Mouse (Mus musculus) stomach, postnatal 0 days (tissue): ENCODE data around the gene Apmap. TPM values are rescaled to one million over a fixed set of nuclear protein-coding genes. Genes with fewer than 3 reads are reported as not detected.

Experiments used
- ATAC-seq: fragments of 200-750 bp; cut with Nextera tagmentation; 2 replicates; pipeline ENCODE4 v1.8.0; 2017; ENCODE audit not compliant: low FRiP score, low TSS enrichment
- DNase-seq: peaks from one replicate; pipeline ENCODE4 v3.0.0-alpha.2; 2016; ENCODE audit warnings: low spot score
- H3K27ac ChIP-seq: fragments of 300-500 bp; sonication (generic); replicated peaks from 2 replicates; pipeline ENCODE4 v1.5.1; 2014; ENCODE audit warnings: mild to moderate bottlenecking, control low read depth
- H3K27me3 ChIP-seq: fragments of 300-500 bp; sonication (generic); 2 replicates; pipeline ENCODE4 v1.6.1; 2014; ENCODE audit warnings: low read length; ENCODE audit not compliant: control insufficient read depth, insufficient read depth
- H3K36me3 ChIP-seq: fragments of 300-500 bp; sonication (generic); 2 replicates; pipeline ENCODE4 v1.6.1; 2014; ENCODE audit warnings: low read length, mixed read lengths; ENCODE audit not compliant: control insufficient read depth, insufficient read depth
- H3K4me1 ChIP-seq: fragments of 300-500 bp; sonication (generic); replicated peaks from 2 replicates; pipeline ENCODE4 v1.6.1; 2014; ENCODE audit warnings: antibody characterized with exemption; ENCODE audit not compliant: control insufficient read depth, insufficient read depth
- H3K4me2 ChIP-seq: fragments of 300-500 bp; sonication (generic); replicated peaks from 2 replicates; pipeline ENCODE4 v1.6.1; 2014; ENCODE audit warnings: low read depth, mild to moderate bottlenecking, control low read depth, moderate library complexity
- H3K4me3 ChIP-seq: fragments of 300-500 bp; sonication (generic); 2 replicates; pipeline ENCODE4 v1.5.1; 2014; ENCODE audit warnings: low read depth, low read length, control low read depth
- H3K9ac ChIP-seq: fragments of 300-500 bp; sonication (generic); 2 replicates; pipeline ENCODE4 v1.6.1; 2014; ENCODE audit warnings: mild to moderate bottlenecking, low read length, control low read depth, mixed read lengths
- H3K9me3 ChIP-seq: fragments of 300-500 bp; sonication (generic); 2 replicates; pipeline ENCODE4 v1.6.1; 2016; ENCODE audit warnings: low read length; ENCODE audit not compliant: control insufficient read depth
- CTCF ChIP-seq: IDR thresholded peaks from 2 replicates; pipeline ENCODE4 v1.5.1; 2016; ENCODE audit warnings: antibody characterized with exemption, low read depth, mild to moderate bottlenecking, moderate library complexity
- EP300 ChIP-seq: optimal IDR thresholded peaks from 2 replicates; pipeline ENCODE3; 2016; ENCODE audit warnings: antibody characterized with exemption
- WGBS: fragments of 180-500 bp; shearing (Covaris S2); extraction: QIAGEN DNeasy Blood & Tissue Kit; methylation state at CpG from one replicate; pipeline ENCODE4 v1.1.7; 2014; 5-methylcytosine and 5-hydroxymethylcytosine counted together
- polyA plus RNA-seq: library from polyadenylated mRNA; unstranded; fragments of >200 nt; fragmentation: Nextera tagmentation; extraction: Ambion mirVana; gene quantifications from 2 replicates; pipeline ENCODE4 v1.2.1, GENCODE M21; 2015

The Apmap gene
- polyA plus RNA-seq, 1 experiment from 2014 or later, result 30.0 TPM

DNA sequence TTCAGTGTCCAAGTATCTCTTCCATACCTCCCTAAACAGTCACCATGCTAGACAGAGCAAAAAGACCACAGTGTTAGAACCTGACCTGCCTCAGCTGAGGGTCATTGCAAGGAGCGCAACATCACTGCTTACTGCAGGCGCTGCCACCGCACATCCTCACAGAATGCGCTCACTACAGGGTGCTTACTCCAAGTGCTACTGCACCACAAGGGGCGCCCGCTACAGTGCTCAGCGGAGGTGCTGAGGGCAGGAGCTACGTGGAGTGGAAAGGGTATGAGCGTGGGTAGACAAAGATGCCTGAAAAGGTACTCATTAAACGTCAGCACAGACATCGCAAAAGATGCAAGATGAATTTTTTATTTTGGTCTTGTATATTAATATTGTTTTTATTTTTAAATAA, 19.3 kb downstream of the Apmap start:
- H3K9ac ChIP-seq, result no peak overlapping the region
- H3K36me3 ChIP-seq, result peaks cover 12% of the 10 kb centered on the region; the same call in 1 of the 2 replicates
- ATAC-seq (no peak), DNase-seq (no peak)
- no peak overlapping the region for H3K4me2 ChIP-seq
- no peak overlapping the region for H3K27ac ChIP-seq
- H3K4me1 ChIP-seq, result no peaks in the 10 kb centered on the region
- H3K9me3 ChIP-seq, result no peaks in the 10 kb centered on the region
- no peaks in the 10 kb centered on the region for H3K27me3 ChIP-seq
- 79% methylated on average over 11 of the region's 11 CpGs for WGBS
- TF ChIP-seq CTCF (no peak), EP300 (no peak)
- H3K4me3 ChIP-seq, result no peak overlapping the region

DNA sequence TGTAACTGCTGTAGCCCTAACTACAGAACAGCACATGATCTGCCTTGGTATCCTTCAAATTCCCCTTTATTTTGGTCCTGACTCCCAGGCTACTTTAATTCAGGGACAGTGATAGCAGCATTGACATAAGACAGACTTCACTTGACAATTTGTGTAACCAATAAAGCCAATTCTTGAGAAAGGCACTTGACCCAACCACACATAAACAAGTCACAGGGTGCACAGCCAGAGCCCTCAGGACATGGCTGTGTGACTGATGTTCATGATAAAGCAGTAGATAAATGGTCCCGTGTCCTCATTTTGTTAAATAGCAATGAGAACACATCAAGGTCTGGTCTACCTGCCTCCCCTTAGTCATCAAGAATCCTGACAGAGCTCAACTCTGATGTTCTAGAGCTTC, 28.7 kb downstream of the Apmap start:
- H3K27ac ChIP-seq, result no peak overlapping the region
- H3K9ac ChIP-seq, result no peak overlapping the region
- 57% methylated on average over 1 of the region's 1 CpGs for WGBS
- H3K4me1 ChIP-seq, result no peaks in the 10 kb centered on the region
- no peaks in the 10 kb centered on the region for H3K27me3 ChIP-seq
- H3K4me3 ChIP-seq, result no peak overlapping the region
- DNase-seq, result no peak
- TF ChIP-seq EP300 (no peak), CTCF (no peak)
- no peaks in the 10 kb centered on the region for H3K9me3 ChIP-seq
- ATAC-seq, result no peak
- H3K36me3 ChIP-seq, result peaks cover 5% of the 10 kb centered on the region
- no peak overlapping the region for H3K4me2 ChIP-seq

DNA sequence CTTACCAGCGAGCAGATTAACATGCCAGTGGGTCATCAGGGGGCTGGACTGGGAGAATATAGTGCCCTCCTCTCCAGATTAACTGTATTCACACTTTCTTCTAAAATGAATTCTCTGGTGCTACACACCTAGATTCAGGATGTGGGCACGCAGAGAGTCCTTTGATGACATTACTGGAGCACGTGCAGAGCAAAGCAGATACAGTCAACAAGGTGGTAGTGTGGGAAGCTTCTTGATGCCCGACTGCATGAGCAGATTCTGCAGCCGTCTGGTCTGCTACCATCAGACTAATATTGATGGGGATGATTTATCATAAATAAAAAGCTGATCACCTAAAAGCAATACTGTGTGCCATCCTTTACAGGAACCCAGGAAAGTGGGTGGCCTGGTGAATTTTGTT, 29.8 kb downstream of the Apmap start:
- no peaks in the 10 kb centered on the region for H3K4me1 ChIP-seq
- ATAC-seq (no peak), DNase-seq (no peak)
- TF ChIP-seq CTCF (no peak), EP300 (no peak)
- 78% methylated on average over 5 of the region's 5 CpGs for WGBS
- H3K9ac ChIP-seq, result no peak overlapping the region
- no peaks in the 10 kb centered on the region for H3K27me3 ChIP-seq
- H3K9me3 ChIP-seq, result no peaks in the 10 kb centered on the region
- H3K27ac ChIP-seq, result no peak overlapping the region
- no peaks in the 10 kb centered on the region; the same call in 1 of the 2 replicates for H3K36me3 ChIP-seq
- no peak overlapping the region for H3K4me2 ChIP-seq
- H3K4me3 ChIP-seq, result no peak overlapping the region

DNA sequence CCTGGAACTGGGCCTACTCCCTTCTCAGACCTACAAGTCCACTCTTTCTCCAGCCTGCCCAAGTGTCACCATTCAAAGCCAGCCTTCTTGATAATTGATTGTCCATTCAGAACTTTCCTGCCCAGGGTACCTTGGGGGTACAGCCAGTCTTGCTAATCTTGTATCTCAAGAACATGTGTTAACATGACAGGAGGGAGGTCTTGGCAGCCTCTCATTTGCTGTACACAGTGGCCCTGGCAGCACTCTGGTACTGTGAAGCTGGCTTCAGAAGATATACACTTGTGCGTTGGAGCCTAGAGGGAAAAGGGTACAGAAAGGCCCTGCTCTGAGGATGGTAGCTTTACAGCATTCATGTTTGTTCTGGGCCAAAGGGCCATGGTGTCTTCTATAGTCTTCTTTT, 32.1 kb downstream of the Apmap start:
- ATAC-seq, result no peak
- DNase-seq, result no peak
- H3K27ac ChIP-seq, result no peak overlapping the region
- H3K4me1 ChIP-seq, result no peaks in the 10 kb centered on the region
- 72% methylated on average over 1 of the region's 1 CpGs for WGBS
- H3K4me3 ChIP-seq, result no peak overlapping the region
- H3K9ac ChIP-seq, result no peak overlapping the region
- no peaks in the 10 kb centered on the region for H3K27me3 ChIP-seq
- H3K36me3 ChIP-seq, result no peaks in the 10 kb centered on the region
- no peaks in the 10 kb centered on the region for H3K9me3 ChIP-seq
- TF ChIP-seq CTCF (no peak), EP300 (no peak)
- H3K4me2 ChIP-seq, result no peak overlapping the region

DNA sequence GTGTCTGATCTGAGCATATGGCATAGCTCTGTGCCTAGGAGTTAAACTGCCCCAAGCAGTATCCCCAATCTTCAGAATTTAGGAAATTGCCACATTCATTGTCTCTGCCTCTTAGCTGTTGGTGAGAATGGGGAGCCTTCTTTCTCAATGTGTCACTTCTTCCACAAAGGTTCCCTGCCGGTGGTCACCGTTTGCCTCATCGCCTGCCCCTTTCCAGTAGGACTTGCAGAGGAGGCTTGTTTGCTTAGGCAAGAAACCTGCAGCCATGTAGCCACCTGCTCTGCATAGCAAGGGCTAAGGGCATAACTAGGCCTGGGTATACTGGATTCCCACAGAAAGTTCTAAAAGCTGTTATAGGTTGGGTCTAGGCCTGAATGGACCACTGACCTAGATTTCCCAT, 35.9 kb downstream of the Apmap start:
- Histone ChIP-seq H3K4me3 (no peak overlapping the region), H3K4me2 (no peak overlapping the region), H3K4me1 (no peaks in the 10 kb centered on the region), H3K36me3 (no peaks in the 10 kb centered on the region), H3K27me3 (no peaks in the 10 kb centered on the region), H3K9ac (no peak overlapping the region), H3K9me3 (no peaks in the 10 kb centered on the region), H3K27ac (no peak overlapping the region)
- WGBS, result 70% methylated on average over 3 of the region's 3 CpGs
- no peak for DNase-seq
- no peak for TF ChIP-seq EP300
- TF ChIP-seq CTCF, result no peak
- ATAC-seq, result no peak

DNA sequence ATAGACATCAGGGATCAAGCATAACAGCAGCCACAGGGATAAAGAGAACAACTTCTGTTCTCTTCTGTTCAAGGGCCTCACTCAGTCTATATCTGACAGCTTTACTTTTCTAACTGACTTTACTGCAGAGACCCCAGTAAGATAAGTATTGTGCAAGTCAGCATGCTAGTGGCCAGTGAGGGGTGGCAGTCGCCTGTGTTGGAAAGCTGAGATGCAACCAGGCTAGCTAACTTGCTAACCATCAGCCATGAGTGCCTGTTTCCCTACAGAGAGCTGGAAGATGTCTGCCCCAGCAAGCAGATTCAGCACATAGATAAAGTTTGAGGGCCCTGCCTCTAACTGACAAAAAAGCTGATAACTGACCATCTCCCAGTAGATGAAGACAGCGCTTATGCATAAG, 37.6 kb downstream of the Apmap start:
- 87% methylated on average over 2 of the region's 2 CpGs for WGBS
- Histone ChIP-seq H3K36me3 (no peaks in the 10 kb centered on the region), H3K9ac (no peak overlapping the region), H3K4me3 (no peak overlapping the region), H3K4me1 (no peaks in the 10 kb centered on the region), H3K4me2 (no peak overlapping the region), H3K27me3 (no peaks in the 10 kb centered on the region), H3K27ac (no peak overlapping the region), H3K9me3 (no peaks in the 10 kb centered on the region)
- ATAC-seq (no peak), DNase-seq (no peak)
- TF ChIP-seq EP300, result no peak
- no peak for TF ChIP-seq CTCF
